Mouse (Mus musculus): ENCODE measurements around the gene Olfr1336. TPM values are rescaled to one million over a fixed set of nuclear protein-coding genes. Genes with fewer than 3 reads are reported as not detected.
"Not testable (repeated sequence)": the region's sequence is repeated elsewhere in the genome, so short reads cannot be mapped to it uniquely, and the experiment has no call there.

The Olfr1336 gene
- polyA plus RNA-seq (2012; rRNA removed) = not detected in 2 replicates

DNA sequence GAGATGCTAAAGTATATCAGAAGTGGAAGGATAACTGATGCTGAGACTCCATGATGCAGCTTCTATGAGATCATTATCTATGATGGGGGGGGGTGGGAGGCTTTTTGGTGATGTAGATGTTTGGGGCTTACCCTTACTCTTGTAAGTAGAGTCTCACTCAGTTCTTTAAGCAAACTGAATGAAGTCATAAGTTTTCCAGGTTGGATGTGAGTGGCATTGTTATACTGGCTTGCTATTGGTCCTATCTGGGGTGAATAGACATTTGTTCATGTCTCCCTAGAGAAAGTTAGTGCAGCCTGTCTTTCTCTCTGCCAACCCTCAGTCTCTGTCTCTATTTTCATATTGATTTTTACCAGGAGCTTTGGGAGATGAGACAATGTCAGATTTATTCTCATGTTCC, at the start of gene Olfr1336:
TSS of gene Olfr1336 (plus strand) at position 301 of the 400 bp plus-strand sequence.
- DNase-seq (ENCODE audit: low spot score) = no peak

DNA sequence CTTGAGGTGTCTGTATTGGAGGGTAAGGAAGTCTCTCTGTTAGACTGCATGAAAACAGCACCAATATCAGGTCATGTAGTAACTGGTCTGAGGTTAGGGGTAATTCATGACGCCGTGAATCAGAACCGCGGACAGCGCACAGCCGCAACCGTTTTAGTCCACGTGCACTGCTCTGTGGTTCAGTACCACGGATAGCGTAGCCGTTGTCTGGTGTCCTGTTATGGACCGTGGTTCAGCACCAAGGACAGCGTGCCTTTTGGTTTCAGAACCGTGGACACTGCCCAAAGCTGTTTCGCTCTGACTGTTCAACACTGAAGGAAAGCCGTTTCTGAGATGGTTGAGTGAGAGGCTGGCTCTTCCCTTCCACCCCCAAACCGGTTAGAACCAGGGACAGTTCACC, 45.9 kb upstream of the Olfr1336 start, which contains the start of gene Gm20715:
TSS of gene Gm20715 (plus strand) at position 235 of the 400 bp plus-strand sequence.
- peak; percentile 77 for DNase-seq (ENCODE audit: low spot score)

DNA sequence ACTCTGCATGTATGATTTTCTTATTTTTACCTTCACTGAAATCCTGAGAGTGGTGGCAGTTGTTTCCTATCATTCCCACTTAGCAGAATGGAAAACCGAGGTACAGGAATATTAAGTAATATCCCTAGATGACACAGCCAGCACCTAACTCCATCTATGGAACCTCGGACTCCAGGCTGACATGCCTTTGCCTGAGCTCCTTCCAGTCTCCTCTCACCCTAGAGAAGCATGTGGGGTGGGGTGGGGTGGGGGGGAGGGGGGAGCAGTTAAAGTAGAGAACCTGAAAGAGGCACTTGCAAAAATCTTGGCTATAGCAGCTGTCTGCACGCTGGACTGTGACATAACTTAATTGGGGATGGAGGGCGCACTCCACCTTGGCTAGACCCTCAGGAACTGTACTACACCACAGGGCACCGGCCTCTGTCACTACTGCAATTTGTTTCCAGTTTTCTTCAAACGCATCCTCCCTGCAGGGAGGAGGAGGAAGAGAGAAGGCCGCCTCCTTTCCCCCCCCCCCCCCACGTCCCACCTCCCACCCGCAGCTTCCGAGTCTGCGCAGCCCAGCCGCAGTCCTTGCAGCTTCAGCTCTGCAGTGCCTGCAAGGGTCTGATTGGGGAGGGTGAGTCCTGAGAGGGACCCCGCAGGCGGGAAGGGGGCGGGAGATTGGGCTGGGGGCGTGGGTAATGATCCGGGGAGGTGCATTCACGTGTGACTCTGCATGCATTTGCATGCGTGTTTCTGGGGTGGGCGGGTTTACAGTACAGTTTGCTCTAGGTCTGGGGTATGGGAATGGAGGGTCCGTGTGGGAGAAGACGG, 41.1 kb upstream of the Olfr1336 start:
- no peak for DNase-seq (ENCODE audit: low spot score)

DNA sequence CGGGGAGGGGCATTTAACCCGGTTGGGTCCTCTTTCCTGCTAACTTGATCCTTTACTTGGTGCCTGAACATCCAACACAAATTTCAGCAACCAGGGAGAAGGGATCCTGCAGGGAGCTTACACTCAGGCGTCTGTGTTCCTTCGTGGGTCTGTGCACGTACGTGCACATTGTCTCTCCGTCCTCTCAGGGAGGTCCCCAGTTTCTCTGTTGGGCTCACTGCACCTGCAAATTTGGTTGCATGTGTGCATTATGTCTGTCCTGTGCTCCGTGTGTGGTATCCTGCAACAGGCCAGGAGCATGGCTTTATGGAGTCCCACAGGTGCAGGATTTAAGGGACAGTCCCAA, 40.6 kb upstream of the Olfr1336 start:
- no peak for DNase-seq (ENCODE audit: low spot score)

DNA sequence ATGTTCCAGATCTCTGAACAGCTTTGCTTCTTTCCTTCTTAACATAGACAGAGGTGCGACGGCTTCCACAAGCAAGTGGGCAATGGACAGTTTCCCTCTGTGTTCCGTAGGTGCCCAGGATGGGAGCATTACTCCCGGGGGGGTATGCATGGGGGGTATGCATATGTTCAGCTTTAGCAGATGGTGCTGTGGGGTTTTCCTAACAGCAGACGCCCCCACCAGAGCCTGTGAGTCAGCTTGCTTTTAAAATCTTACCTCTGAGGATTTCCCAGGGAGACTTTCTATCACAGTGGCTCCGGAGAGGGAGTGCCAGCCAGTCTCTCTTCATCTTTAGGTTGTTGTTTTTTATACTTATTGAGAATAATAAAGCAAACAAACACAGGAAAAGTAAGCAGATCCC, 36.1 kb upstream of the Olfr1336 start:
- no peak for DNase-seq (ENCODE audit: low spot score)

DNA sequence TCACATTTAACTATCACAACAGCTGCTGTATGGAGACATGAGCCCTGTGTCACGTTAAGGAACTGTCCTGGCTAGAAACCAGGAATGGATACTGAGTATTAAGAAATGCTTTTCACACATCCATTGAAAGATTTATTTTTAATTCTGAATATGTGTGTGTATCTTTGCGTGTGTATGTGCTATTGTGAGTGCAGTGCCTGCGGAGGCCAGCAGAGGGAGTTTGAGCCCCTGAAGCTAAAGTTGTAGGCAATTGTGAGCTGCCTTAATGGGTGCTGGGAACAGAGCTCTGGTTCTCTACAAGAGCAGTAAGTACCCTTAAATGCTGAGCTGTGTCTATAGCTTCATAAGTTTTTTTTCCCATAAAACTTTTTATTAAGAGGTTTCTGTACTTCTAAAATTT, 26.6 kb upstream of the Olfr1336 start:
- DNase-seq (ENCODE audit: low spot score) = no peak

DNA sequence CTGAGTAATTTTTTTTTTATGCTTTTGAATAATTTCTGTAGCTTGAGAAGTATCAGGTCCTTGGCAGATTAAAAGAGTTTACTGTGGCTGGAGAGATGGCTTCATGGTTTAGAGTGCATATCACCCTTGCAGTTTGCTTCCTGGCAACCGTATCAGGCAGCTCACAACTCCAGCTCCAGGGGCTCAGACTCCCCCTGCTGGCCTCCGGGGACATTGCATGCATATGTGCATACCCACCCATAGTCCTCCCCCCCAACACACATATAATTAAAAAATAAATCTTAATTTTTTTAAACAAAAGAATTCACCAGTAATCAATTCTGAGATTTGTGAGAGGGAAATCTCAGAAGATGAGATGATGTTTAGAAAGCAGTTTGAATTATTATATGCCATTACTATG, 25.6 kb upstream of the Olfr1336 start:
- no peak for DNase-seq (ENCODE audit: low spot score)

DNA sequence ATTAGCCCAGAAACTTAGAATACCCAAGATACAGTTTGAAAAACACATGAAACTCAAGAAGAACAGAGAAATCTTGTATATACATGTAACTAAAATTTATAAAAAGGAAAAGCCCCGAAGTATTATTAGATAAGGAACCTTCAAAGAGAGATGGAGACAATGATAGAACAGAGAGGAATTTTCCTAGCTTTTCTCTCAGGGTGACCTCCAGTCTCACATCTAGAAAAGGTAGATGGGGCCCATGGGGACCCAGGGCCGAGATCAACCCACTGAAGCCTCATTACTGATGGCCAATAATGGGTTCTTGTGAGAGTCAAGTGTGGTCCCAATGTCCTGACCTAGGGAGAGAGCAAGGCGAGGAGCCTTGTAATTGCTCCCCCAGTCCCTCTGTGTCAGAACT, 17.6 kb upstream of the Olfr1336 start, which contains the start of gene Olfr1344:
TSS of gene Olfr1344 (plus strand) at position 301 of the 400 bp plus-strand sequence.
- DNase-seq (ENCODE audit: low spot score) = no peak

DNA sequence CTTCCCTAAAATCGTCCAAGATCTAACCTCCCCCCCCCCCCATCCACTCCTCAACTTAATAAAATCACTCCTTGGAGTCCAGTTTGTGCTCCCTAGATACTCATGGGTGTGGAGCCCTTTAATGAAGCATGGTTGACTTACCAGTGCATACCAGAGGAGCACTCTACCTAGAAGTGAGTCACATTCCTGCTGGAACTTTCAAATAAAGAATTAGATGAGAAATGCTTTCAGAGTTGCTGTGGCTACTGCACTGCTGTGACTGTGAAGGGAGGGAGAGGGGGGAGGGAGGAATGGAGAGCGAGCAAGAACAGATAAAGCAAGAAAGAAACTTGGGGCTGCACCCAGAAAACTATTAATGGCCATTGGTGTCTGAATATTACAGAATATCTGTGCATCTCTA, 14.8 kb upstream of the Olfr1336 start:
- DNase-seq (ENCODE audit: low spot score) = no peak

DNA sequence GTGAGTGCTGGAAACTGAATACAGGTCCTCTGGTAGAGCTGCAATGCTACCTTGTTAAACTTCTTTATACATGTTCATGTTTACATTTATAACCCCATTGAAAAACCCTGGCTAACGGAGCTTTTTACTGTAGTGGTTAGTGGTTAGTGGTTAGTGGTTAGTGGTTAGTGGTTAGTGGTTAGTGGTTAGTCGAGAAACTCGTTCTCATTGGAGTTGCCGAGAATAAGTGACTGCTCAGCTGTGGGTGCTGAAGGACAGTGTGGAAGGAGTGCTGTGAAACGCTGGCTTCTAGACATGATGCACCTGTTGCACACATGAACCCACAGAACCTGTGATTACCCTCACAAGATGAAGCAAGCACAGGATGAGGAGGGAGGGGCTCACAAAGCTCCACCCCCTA, 8.2 kb upstream of the Olfr1336 start:
- no peak for DNase-seq (ENCODE audit: low spot score)

DNA sequence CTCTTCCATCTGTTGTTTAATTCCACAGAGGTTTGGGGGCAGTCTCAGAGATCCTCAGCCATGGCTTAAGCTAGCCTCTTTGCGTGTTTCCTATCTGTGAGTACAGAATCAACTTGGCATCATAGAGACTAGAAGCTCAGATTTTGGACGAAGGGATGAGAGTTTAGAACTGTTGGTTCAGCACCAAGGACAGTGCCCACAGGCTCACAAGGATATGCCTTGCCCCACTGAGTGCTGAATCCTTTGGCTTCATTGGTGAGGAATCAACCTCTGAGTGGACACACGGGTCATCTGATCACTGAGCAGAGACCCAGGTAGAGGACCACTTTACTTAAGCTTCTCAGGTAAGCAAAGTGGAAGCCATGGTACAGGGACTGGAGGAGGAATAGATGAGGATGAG, 431 bp downstream of the Olfr1336 start:
- DNase-seq (ENCODE audit: low spot score) = no peak

DNA sequence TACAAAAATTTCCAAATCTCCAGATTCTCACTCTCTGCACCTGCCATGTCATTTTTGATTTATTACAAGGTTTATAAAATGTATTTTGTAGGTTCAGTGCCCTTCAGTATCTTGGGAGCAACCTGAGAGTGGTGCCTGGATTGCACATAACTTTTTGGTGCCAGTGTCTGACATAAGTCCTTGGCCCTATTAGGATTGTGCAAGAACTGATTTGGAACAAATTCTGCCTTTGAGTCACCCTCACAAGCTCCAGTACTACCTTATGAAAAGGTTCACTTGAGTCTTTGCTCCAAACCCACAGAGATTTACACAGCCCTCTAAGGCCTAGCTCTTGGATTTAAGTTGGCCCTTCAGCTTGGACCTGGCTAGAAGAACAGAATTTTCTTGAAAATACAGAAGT, 11.0 kb downstream of the Olfr1336 start, which contains the start of gene Olfr1346:
TSS of gene Olfr1346 (plus strand) at position 151 of the 400 bp plus-strand sequence.
- DNase-seq (ENCODE audit: low spot score) = no peak

DNA sequence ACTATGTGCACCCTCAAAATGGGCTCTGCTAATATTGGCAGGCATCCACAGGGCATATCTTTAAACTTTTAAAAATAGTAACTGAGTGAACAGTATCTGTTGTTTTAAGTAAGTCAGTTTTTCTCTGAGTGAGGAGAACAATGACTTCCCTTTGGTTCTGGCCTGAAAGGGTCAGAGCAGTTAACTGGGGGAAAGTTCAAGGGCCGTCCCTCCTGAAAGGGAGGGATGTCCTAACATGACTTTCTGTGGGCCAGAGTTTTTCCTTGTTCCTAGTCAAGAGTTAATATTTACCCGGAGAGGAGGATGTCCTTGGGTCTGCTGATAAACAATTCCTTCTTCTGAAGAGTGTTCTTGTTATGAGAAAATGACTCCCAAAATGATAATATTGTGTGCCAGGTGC, 21.7 kb downstream of the Olfr1336 start:
- DNase-seq (ENCODE audit: low spot score) = not testable (repeated sequence)

DNA sequence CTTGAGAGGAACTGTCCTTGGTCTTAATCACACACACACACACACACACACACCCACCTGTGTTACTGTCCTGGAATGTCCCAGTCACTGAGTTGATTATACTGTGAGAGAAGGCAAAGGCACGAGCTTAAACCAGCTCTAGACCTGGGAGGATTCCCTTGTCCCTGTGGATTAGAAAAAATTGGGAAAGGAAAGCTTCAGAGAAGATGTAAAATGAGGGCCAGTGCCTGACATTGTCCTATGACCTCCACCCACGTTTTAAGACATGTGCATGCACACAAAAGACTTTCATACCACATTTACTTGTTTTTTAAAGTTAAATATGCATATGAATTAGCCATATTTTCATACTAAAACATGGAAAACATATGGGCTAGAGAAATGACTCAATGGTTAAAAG, 30.9 kb downstream of the Olfr1336 start, which contains the start of gene Olfr5:
TSS of gene Olfr5 (minus strand) at position 101 of the 400 bp plus-strand sequence.
- no peak for DNase-seq (ENCODE audit: low spot score)

DNA sequence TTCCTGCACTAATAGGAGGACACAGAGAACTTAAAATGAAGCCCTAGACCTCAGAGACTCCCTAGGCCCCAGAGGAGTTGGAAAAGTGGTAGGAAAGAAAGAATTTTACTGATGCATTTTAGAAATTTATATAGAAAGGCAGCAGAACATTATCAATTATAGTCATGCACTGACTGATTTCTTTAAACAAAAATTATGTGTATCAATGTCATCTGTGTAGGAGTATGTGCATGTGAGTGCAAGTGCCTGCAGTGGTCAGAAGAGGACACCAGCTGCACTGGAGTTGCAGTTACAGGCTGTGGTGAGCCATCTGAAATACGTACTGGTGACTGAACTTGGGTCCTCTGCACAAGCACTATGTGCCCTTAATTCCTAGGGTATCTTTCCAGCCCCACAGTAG, 43.7 kb downstream of the Olfr1336 start, which contains the start of gene Olfr1347:
TSS of gene Olfr1347 (minus strand) at position 101 of the 400 bp plus-strand sequence.
- no peak for DNase-seq (ENCODE audit: low spot score)

DNA sequence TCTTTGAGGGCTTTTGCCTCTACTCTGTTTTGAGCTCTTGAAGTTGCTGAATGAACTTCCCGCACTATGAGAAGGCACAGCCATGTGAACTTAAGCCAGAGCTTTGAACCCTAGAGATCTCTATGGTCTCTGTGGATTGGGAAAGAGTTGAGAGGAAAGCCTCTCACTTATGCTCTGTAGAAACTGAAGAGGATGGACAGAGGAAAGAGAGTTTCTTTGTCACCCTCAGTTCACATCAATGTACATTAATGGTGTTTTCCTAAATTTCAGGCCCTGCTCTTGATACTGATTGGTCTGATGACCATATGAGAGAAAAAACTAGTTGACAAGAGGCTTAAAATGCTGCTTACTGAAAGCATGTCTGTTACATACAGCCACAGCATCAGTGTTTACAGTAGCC, 52.7 kb downstream of the Olfr1336 start, which contains the start of gene Olfr1348:
TSS of gene Olfr1348 (minus strand) at position 101 of the 400 bp plus-strand sequence.
- no peak for DNase-seq (ENCODE audit: low spot score)

Other genes with a start within 250 kb of the Olfr1336 start
- gene Zscan5b, start 233.9 kb upstream of the Olfr1336 start, polyA plus RNA-seq (2012; rRNA removed) = not detected in 2 replicates
- gene Epp13, start 203.5 kb upstream of the Olfr1336 start, polyA plus RNA-seq (2012; rRNA removed) = not detected in 2 replicates
- gene Zfp667, start 169.6 kb upstream of the Olfr1336 start, polyA plus RNA-seq (2012; rRNA removed) = 8.9 and 9.4 TPM in 2 replicates
- 2.8 TPM in 2 replicates for gene Zfp583, start 124.9 kb upstream of the Olfr1336 start, polyA plus RNA-seq (2012; rRNA removed)
- gene Gm3854, start 112.4 kb upstream of the Olfr1336 start, polyA plus RNA-seq (2012; rRNA removed) = 0.63 and 0.83 TPM in 2 replicates
- 2.6 and 3.5 TPM in 2 replicates for gene Zfp78, start 92.9 kb upstream of the Olfr1336 start, polyA plus RNA-seq (2012; rRNA removed)
- gene Zfp28, start 72.9 kb upstream of the Olfr1336 start, polyA plus RNA-seq (2012; rRNA removed) = 8.2 and 10.0 TPM in 2 replicates
- 0.24 and 0.30 TPM in 2 replicates for gene Smim17, start 57.5 kb upstream of the Olfr1336 start, polyA plus RNA-seq (2012; rRNA removed)
- gene Gm20715, start 45.9 kb upstream of the Olfr1336 start, polyA plus RNA-seq (2012; rRNA removed) = 0.03 TPM in 1 of 2 replicates, not detected in the other
- gene Olfr1344, start 17.5 kb upstream of the Olfr1336 start, polyA plus RNA-seq (2012; rRNA removed) = not detected in 2 replicates
- gene Olfr1346, start 10.9 kb downstream of the Olfr1336 start, polyA plus RNA-seq (2012; rRNA removed) = not detected in 2 replicates
- gene Olfr5, start 30.8 kb downstream of the Olfr1336 start, polyA plus RNA-seq (2012; rRNA removed) = not detected in 2 replicates
- gene Olfr1347, start 43.6 kb downstream of the Olfr1336 start, polyA plus RNA-seq (2012; rRNA removed) = not detected in 2 replicates
- gene Olfr1348, start 52.6 kb downstream of the Olfr1336 start, polyA plus RNA-seq (2012; rRNA removed) = not detected in 2 replicates
- not detected in 2 replicates for gene Olfr1349, start 66.8 kb downstream of the Olfr1336 start, polyA plus RNA-seq (2012; rRNA removed)
- not detected in 2 replicates for gene Olfr1350, start 108.7 kb downstream of the Olfr1336 start, polyA plus RNA-seq (2012; rRNA removed)
- 2.6 and 4.4 TPM in 2 replicates for gene Zim1, start 240.3 kb downstream of the Olfr1336 start, polyA plus RNA-seq (2012; rRNA removed)